Mouse (Mus musculus) heart, adult 2 months (tissue): ENCODE results near the gene Stk32c.

Source experiments
- CTCF ChIP-seq: fragments of 200-600 bp; IDR thresholded peaks from 2 replicates; pipeline ENCODE4 v1.8.1; 2022; ENCODE audit warnings: antibody characterized with exemption, mild to moderate bottlenecking, moderate library complexity
- EP300 ChIP-seq: fragments of 200-500 bp; IDR thresholded peaks from 2 replicates; pipeline ENCODE4 v1.6.1; 2011; ENCODE audit warnings: low read depth, low read length, control low read depth; ENCODE audit not compliant: insufficient read depth

- no peak for TF ChIP-seq CTCF
- TF ChIP-seq EP300, result no peak
These were observed 107.4 kb downstream of the Stk32c start for GRCm38 (mm10) chr7:139105705-139106104.
